Mouse (Mus musculus): ENCODE measurements around the gene Patz1.

Gene Patz1

DNA sequence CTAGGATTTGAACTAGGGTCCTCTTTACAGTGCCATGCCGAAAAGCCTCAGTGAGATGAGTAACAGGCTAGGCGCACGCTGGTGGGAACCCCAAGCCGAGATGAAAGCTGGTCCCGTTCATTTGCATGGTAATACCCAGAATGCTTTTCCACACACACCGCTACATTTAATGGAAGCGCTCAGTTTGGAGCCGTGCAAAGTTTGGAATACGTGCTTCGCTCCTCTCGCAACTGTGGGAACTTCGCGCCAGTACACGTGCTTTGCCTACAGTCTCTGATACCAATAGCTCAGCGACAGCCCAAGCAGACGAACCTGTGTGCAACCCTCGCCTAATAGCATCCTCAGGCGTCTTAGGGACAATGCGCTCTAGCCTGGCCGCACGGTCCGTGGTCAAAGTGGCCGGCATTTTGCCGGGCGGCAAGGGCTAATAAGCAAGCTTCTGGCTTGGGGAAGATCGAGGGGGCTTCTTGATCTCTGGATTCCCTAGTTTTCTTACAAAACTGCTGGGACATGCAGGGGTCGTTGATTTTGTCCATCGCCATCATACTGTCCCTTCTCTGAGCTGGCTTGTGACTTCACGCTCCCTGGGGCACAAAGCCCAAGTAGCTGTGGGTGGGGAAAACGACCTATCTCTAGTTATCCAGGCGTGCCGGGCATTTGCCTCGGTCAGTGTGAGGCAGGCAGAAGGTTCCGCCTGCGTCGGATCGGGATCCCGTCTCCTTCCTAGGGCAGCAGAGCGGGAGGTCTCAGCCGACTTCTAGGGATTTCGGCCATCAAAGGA, at the start of gene Patz1:
Gene Patz1 (plus strand): TSS at position 354 of the 781 bp plus-strand sequence.
- in situ Hi-C loops (cut with MboI) = no loop called here

DNA sequence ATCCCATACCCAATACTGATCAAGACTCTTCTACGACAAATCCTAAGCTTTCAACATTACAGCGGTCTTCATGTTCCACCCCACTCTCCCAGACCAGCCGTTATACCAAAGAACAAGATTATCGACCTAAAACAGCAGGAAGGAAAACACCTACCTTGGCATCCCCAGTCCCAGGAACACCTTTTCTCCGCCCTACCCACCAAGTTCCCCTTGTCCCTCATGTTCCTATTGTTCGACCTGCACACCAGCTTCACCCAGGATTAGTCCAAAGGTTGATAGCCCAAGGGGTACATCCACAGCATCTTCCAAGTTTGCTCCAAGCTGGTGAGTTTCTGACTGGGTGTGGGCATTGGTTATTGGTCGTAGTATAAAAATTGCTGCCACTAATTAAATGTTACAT, 46.3 kb upstream of the Patz1 start:
- in situ Hi-C loops (cut with MboI) = no loop called here

GRCm38 (mm10) chr11:3243771-3244170, 44.9 kb upstream of the Patz1 start:
- in situ Hi-C loops (cut with MboI) = no loop called here

- in situ Hi-C loops (cut with MboI) = no loop called here
Measured at GRCm38 (mm10) chr11:3247387-3247786, 41.3 kb upstream of the Patz1 start.

GRCm38 (mm10) chr11:3259537-3259936, 29.1 kb upstream of the Patz1 start:
- in situ Hi-C loops (cut with MboI) = loop anchor here (25.0 kb wide), 1 partner anchor 403 kb away; no protein-coding TSS in a partner anchor

GRCm38 (mm10) chr11:3265291-3266078, 23.2 kb upstream of the Patz1 start:
- in situ Hi-C loops (cut with MboI) = loop anchor here (25.0 kb wide), 1 partner anchor 397 kb away; no protein-coding TSS in a partner anchor

GRCm38 (mm10) chr11:3266079-3266685, 22.5 kb upstream of the Patz1 start, which contains the start of gene Drg1:
TSS of gene Drg1 (minus strand) at chr11:3266415.
- in situ Hi-C loops (cut with MboI) = loop anchor here (25.0 kb wide), 1 partner anchor 396 kb away; no protein-coding TSS in a partner anchor

- in situ Hi-C loops (cut with MboI) = loop anchor here (25.0 kb wide), 1 partner anchor 395 kb away; no protein-coding TSS in a partner anchor
Measured at GRCm38 (mm10) chr11:3267133-3267532, 21.5 kb upstream of the Patz1 start.

DNA sequence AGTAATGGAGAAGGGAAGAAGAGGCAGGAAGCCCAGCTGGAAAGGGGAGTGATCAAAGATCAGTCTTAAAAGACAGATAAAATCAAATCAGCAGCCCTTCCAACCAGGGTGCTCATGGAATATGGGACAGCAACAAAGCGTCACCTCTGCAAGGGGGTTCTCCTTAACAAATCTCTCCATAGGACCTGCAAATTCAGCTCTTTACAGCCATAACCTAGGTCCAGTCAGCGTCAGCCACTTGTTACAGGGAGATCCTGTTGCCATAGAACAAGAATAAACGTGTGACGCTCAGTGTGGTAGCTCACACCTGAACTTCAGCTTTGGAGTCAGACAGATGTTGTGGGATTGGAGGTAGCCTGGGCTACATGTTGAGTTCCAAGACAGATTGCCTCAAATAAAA, 19.4 kb upstream of the Patz1 start:
- in situ Hi-C loops (cut with MboI) = loop anchor here (25.0 kb wide), 1 partner anchor 393 kb away; no protein-coding TSS in a partner anchor

DNA sequence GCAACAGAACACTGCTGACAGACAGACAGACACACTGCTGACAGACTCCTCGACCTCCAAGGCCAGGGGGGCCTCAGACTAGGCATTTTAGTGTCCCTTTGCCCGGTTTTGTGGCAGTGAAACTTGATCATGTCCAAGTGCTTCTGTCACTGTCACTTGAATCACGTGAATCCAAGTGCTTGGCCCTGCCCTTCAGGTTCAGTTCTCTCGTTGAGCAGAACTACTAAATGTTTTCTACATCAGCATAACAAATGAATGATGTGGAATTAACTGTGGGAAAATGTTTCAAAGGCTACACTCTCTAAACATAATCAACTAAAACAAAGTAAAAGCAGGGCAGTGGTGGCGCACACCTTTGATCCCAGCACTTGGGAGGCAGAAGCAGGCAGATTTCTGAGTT, 10.3 kb upstream of the Patz1 start:
- in situ Hi-C loops (cut with MboI) = no loop called here

- in situ Hi-C loops (cut with MboI) = no loop called here
Measured at GRCm38 (mm10) chr11:3279729-3280128, 8.9 kb upstream of the Patz1 start.

DNA sequence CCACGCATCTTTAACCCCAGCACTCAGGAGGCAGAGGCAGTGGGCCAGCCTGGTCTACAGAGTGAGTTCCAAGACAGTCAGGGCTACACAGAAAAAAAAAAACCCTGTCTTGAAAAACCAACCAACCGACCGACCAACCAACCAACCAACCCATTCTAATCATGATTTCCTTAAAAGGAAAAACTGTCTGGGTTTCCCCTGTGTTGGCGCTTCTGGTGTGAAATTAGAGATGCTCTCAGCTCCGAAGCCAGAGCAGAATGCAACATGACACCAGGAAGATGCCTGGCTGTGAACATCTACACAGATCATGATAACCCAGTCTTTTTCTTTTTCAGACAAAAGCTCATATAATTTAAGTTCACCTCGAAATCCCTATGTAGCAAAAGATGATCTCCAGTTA, 5.8 kb upstream of the Patz1 start:
- in situ Hi-C loops (cut with MboI) = no loop called here

GRCm38 (mm10) chr11:3283645-3284044, 5.0 kb upstream of the Patz1 start:
- in situ Hi-C loops (cut with MboI) = no loop called here

DNA sequence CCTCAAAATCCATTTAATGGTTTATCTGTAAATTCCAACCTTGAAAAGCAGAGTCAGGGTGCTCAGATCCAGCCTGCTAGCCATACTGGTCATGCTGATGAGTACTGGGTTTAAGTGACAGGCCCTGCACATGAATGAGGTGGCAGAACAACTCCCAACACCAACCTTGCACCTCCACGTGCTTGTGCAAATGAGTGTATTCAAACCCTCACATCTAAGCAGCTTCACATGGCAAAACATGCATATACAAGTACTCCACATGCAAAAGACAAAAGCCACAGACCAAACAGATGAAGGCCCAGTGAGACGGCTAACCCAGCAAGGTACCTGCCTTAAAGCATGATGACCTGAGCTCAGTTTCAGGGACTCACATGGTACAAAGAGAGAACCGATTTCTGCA, 2.7 kb upstream of the Patz1 start:
- in situ Hi-C loops (cut with MboI) = no loop called here

DNA sequence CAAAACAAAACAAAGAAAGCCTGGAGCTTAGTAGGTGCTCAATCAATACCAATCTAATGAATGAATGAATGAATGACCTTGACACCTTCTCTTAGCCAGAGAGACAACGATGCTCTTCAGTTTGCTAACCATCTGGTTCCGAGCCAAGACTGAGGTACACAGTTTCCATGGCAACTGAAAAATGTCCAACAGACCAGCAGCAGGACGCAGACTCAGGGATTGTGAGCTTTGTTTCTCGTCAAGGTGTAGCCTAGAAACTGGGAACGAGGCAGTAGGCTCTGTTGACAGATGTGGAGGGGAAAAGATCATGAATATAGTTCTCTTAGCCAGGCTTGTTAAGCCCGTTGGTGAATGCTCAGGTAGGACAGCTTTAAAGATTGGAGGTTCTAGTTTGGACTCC, 1.5 kb upstream of the Patz1 start:
- in situ Hi-C loops (cut with MboI) = no loop called here

DNA sequence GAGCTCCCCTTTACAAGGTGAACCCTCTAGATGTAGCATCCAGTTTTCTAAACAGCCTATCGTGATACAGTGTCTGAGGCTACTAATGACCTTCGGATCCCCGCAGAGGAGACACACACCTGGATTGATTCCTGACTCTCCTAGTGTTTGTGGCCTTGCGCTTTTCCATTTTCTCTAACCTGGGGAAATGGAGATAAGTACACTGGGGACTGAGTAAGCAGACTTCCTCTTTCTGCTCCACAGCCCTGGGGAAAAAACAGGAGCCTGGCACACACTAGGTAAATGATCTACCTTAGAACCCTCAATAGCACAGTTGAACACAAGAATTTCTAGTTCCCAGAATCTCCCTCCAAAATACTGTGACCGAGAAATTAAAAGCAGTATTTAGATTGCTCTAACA, 753 bp upstream of the Patz1 start:
- in situ Hi-C loops (cut with MboI) = no loop called here

- in situ Hi-C loops (cut with MboI) = no loop called here
Measured at GRCm38 (mm10) chr11:3289302-3289802, 678 bp downstream of the Patz1 start.

DNA sequence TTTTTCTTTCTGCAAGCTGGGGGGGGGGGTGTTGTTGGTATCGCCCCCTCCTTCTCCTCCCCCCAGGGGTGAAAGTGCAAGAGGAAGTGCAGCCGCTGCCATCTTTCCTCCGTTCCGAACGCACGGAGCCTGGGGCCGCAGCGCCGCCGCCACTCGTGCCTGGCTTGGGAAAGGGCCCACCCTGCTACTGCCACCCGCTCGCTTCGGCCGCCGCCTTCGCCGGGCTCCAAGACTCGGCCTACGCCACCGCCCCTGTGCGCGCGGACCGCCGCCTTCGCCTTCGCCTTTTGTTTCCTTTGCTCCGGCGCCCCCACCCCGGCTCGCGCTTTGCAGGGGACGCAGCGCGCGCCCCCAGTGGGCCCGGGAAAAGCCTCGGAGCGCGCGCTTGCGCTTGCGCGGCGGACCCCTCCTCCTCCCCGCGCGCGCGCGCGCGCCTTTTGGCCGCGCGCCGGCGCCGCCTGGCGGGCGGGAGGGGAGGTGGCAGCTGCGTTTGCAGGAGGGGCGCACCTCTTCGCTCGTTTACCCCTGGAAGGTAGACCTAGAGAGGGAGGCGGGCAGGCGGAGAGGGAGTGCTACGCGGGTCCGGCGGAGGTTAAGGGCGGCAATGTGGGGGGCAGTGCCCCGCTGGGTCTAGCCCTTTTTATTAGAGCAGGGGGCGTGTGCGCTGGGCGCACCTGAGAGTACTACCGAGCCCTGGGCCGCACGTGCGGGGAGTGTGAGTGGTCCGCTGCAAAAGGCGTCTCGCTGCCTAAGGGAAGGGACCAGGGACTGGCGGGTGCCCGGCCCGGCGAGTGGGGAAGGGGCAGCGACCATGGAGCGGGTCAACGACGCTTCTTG, 1.3 kb downstream of the Patz1 start:
- in situ Hi-C loops (cut with MboI) = loop anchor here (5.0 kb wide), 1 partner anchor 42 kb away; the partner anchor contains the start of gene Pik3ip1

DNA sequence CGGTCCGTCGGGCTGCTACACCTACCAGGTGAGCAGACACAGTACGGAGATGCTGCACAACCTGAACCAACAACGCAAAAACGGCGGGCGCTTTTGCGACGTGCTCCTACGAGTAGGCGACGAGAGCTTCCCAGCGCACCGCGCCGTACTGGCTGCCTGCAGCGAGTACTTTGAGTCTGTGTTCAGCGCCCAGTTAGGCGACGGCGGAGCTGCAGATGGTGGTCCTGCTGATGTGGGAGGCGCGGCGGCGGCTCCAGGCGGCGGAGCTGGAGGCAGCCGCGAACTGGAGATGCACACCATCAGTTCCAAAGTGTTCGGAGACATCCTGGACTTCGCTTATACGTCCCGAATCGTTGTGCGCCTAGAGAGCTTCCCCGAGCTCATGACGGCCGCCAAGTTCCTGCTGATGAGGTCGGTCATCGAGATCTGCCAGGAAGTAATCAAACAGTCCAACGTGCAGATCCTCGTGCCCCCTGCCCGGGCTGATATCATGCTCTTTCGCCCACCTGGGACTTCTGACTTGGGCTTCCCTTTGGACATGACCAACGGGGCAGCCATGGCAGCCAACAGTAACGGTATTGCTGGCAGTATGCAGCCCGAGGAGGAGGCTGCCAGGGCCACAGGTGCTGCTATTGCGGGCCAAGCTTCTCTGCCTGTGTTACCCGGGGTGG, 2.1 kb downstream of the Patz1 start:
- in situ Hi-C loops (cut with MboI) = loop anchor here (5.0 kb wide), 1 partner anchor 42 kb away; the partner anchor contains the start of gene Pik3ip1

DNA sequence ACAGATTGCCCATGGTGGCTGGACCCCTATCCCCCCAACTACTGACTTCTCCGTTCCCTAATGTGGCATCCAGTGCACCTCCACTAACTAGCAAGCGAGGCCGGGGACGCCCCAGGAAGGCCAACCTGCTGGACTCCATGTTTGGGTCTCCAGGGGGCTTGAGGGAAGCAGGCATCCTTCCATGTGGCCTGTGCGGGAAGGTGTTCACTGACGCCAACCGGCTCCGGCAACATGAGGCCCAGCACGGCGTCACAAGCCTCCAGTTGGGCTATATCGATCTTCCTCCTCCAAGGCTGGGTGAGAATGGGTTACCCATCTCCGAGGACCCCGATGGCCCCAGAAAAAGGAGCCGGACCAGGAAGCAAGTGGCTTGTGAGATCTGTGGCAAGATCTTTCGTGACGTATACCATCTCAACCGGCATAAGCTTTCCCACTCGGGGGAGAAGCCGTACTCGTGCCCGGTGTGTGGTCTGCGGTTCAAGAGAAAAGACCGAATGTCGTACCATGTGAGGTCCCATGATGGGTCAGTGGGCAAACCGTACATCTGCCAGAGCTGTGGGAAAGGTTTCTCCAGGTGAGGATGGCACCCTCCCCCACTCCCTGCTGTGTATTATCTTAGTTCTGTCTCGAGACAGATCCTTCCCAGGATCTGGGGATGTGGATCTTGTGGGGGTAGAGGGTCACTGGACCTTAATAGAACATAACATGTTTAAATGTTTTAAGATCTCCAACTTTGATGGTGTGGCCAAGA, 2.8 kb downstream of the Patz1 start:
- in situ Hi-C loops (cut with MboI) = loop anchor here (5.0 kb wide), 1 partner anchor 41 kb away; the partner anchor contains the start of gene Pik3ip1

Data from mature B cell (primary cell).